Mouse (Mus musculus) CD4-positive helper T cell, adult 2 months (primary cell): ENCODE data around the gene Sap30.

Source experiments
- DNase-seq: peaks from one replicate; pipeline ENCODE4 v3.0.0-alpha.2; 2012; ENCODE audit warnings: low read depth, missing footprints, low spot score

Sap30 gene

DNA sequence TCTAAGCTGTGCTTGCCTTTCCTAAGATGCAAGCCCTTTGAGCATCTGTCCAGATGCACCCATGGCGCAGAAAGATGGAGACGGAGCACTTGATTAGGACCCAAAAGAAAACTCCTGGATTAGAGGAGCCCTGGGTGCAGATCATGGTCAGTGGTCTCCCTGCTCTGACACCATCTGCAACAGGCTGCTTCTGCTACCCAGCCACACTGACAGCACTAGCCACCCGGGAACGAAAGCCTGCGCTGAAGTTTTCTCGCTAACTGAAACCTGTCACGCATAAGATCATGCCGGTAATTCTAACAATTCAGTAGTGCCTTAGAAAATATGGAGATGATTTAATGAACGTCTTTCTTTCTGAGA lies 51.2 kb downstream of the Sap30 start:
- no peak for DNase-seq

DNA sequence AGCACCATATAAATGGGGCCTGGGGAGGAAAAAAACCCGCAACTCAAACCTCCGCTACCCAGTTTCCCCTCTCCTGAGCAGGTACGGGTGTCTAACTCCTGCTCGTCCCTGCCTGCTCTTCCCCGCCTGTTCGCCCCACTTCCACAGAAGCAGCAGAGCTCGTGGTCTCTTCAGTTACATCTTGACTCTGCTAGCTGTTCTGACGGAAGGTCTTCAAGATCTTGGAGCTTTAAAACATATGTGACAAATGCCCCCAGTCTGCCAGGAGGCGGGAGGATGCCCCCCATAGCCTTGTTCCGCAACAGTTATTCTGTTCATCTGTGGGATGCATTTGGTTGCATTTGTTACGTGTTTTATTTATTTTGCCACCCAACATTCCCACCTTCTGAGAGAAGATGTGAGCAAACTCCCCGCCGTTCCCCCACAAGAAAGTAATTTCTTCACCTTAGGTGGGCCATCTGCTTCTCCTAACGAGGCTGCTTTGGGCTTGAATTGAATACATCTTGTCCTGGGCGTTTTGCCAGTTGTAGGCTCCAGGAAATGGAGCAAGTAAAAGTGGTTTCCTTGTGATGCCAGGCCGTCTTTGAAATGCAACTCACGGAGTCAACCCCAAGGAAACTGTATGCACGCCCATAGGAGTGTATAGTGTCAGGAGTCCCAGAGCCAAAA lies 51.8 kb downstream of the Sap30 start:
- peak; percentile 14 for DNase-seq

DNA sequence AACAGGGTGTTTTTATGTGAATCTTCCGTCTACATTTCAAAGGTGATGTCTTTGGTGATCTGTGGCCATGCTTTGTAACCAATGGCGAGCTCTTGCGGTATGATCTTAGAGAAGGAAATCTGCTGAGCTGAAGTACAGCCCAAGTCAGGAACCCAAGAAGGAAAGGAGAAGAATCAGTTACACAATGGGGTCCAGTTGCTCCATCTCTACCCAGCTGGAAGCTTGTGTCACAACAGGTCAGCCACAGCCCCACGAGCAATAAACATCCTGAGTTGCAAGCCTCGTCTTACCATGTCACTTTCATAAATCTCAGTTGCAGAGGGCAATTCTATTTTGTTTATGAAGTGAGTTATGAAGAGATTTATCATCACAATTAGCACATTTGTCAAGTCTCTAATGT lies 54.9 kb downstream of the Sap30 start:
- DNase-seq: no peak
